ENCODE assay signal across 19 mouse cellular contexts in the genomic region with DNA sequence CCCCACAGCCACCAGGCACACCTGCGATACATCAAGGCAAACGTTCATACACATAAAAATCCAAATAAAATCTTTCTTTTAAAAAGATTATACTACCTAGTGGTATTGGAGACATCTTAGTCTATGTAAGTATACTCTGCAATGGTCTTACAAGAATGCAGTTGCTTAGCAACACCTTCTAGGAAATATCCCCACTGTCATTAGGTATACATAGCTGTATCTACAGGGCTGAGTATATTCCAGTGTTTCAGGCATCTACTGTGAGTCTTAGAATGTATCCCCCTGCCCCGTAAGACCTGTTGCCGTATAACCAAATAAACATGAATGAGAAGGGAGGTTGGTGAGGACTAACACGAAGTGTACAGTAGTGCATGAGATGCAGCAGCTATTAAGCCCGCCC.
DNase-seq lines count a peak whose midpoint lies in the region; ATAC-seq and TF ChIP-seq lines count a peak whose summit lies in the region.
"Had no signal": no experiment of that assay in that cellular context is flagged by ENCODE, and none has a peak within 500 bp of the region (broad histone marks: within the 10 kb centered on the region; RNA-seq: fewer than 3 reads in every experiment).

No protein-coding gene starts in this region.

- 0 out of 2 replicates have a peak, but pooled peaks cover 2% of the 10 kb centered on the region for H3K4me1 ChIP-seq in intestine, embryonic 14.5 days (replicated peaks; ENCODE audit: control insufficient read depth, insufficient read depth, low read length)
- H3K4me1 ChIP-seq in intestine, postnatal 0 days (replicated peaks; ENCODE audit: control insufficient read depth, insufficient read depth, low read length) = no peaks in the 10 kb centered on the region
- H3K4me1 ChIP-seq in midbrain, embryonic 16.5 days (ENCODE audit: control insufficient read depth, insufficient read depth, low read length) = peaks cover 16% of the 10 kb centered on the region
- peaks cover 22% of the 10 kb centered on the region for H3K4me1 ChIP-seq in midbrain, embryonic 11.5 days (ENCODE audit: control insufficient read depth, insufficient read depth, low read length)

- DNase-seq in intestine, embryonic 14.5 days (ENCODE audit: low spot score) = peak; percentile 10
- no peak for DNase-seq in midbrain, embryonic 11.5 days (ENCODE audit: low spot score, missing footprints)
- DNase-seq: adrenal gland, adult 2 months; adrenal gland, postnatal 10 days; adrenal gland, postnatal 25 days; cerebellum, adult 11 months; cerebellum, adult 18-20 months; cerebellum, adult 8-10 months; cerebellum, adult 9-11 months; cerebellum, postnatal 14 days; cerebellum, postnatal 36 days; embryo, embryonic 11 days had no signal

- no peaks in the 10 kb centered on the region for H3K36me3 ChIP-seq in intestine, embryonic 14.5 days (ENCODE audit: control insufficient read depth, insufficient read depth, low read length)
- no peaks in the 10 kb centered on the region for H3K36me3 ChIP-seq in intestine, postnatal 0 days (ENCODE audit: control insufficient read depth, insufficient read depth)
- H3K36me3 ChIP-seq in midbrain, embryonic 16.5 days (ENCODE audit: control insufficient read depth, insufficient read depth, low read length) = no peaks in the 10 kb centered on the region
- H3K36me3 ChIP-seq in midbrain, embryonic 11.5 days (ENCODE audit: control insufficient read depth, insufficient read depth, low read length) = no peaks in the 10 kb centered on the region
- H3K36me3 ChIP-seq: embryonic facial prominence, embryonic 13.5 days; embryonic facial prominence, embryonic 15.5 days; forebrain, embryonic 15.5 days had no signal

- ATAC-seq in intestine, embryonic 14.5 days (replicated peaks; ENCODE audit: low FRiP score, low TSS enrichment, low read depth) = no peak
- ATAC-seq in intestine, postnatal 0 days = no peak
- peak; percentile 64; the same call in 1 of the 2 replicates for ATAC-seq in midbrain, embryonic 16.5 days
- ATAC-seq in midbrain, embryonic 11.5 days (ENCODE audit: low FRiP score) = no peak
- ATAC-seq: forebrain, embryonic 13.5 days; forebrain, embryonic 15.5 days had no signal

- no peaks in the 10 kb centered on the region for H3K27me3 ChIP-seq in intestine, embryonic 14.5 days (replicated peaks; ENCODE audit: control insufficient read depth, insufficient read depth, low read length)
- H3K27me3 ChIP-seq in intestine, postnatal 0 days (replicated peaks; ENCODE audit: control insufficient read depth, insufficient read depth, low read length) = no peaks in the 10 kb centered on the region
- H3K27me3 ChIP-seq in midbrain, embryonic 16.5 days (ENCODE audit: control insufficient read depth, insufficient read depth, low read depth, low read length) = no peaks in the 10 kb centered on the region
- H3K27me3 ChIP-seq in midbrain, embryonic 11.5 days (ENCODE audit: control insufficient read depth, insufficient read depth, low read length) = peaks cover 5% of the 10 kb centered on the region; the same call in 1 of the 2 replicates
- H3K27me3 ChIP-seq: embryonic facial prominence, embryonic 13.5 days; embryonic facial prominence, embryonic 15.5 days; forebrain, embryonic 13.5 days; forebrain, embryonic 15.5 days had no signal

- H3K9me3 ChIP-seq in intestine, embryonic 14.5 days (ENCODE audit: control insufficient read depth, low read length) = no peaks in the 10 kb centered on the region
- H3K9me3 ChIP-seq in intestine, postnatal 0 days (ENCODE audit: control insufficient read depth) = no peaks in the 10 kb centered on the region
- no peaks in the 10 kb centered on the region for H3K9me3 ChIP-seq in midbrain, embryonic 16.5 days (replicated peaks; ENCODE audit: control insufficient read depth, low read length, poor library complexity, severe bottlenecking)
- no peaks in the 10 kb centered on the region for H3K9me3 ChIP-seq in midbrain, embryonic 11.5 days (ENCODE audit: control insufficient read depth, low read length)
- H3K9me3 ChIP-seq: embryonic facial prominence, embryonic 13.5 days; embryonic facial prominence, embryonic 15.5 days; forebrain, embryonic 13.5 days; forebrain, embryonic 15.5 days had no signal

- H3K27ac ChIP-seq in intestine, embryonic 14.5 days (ENCODE audit: low read depth) = no peak overlapping the region
- H3K27ac ChIP-seq in intestine, postnatal 0 days (ENCODE audit: low read depth, low read length) = no peak overlapping the region
- H3K27ac ChIP-seq in midbrain, embryonic 16.5 days (ENCODE audit: low read length) = no peak overlapping the region
- H3K27ac ChIP-seq in midbrain, embryonic 11.5 days (ENCODE audit: low read depth, low read length) = no peak overlapping the region
- H3K27ac ChIP-seq: embryonic facial prominence, embryonic 13.5 days; embryonic facial prominence, embryonic 15.5 days; forebrain, embryonic 13.5 days; forebrain, embryonic 15.5 days had no signal

- no peak overlapping the region for H3K9ac ChIP-seq in intestine, embryonic 14.5 days (ENCODE audit: low read length)
- H3K9ac ChIP-seq in intestine, postnatal 0 days (ENCODE audit: low read depth, low read length) = no peak overlapping the region
- H3K9ac ChIP-seq in midbrain, embryonic 16.5 days (ENCODE audit: low read depth, low read length) = no peak overlapping the region
- H3K9ac ChIP-seq in midbrain, embryonic 11.5 days (ENCODE audit: low read length) = no peak overlapping the region
- H3K9ac ChIP-seq: embryonic facial prominence, embryonic 13.5 days; embryonic facial prominence, embryonic 15.5 days; forebrain, embryonic 13.5 days; forebrain, embryonic 15.5 days had no signal

- H3K4me2 ChIP-seq in intestine, embryonic 14.5 days (ENCODE audit: low read length) = no peak overlapping the region
- no peak overlapping the region for H3K4me2 ChIP-seq in intestine, postnatal 0 days (replicated peaks; ENCODE audit: low read depth)
- no peak overlapping the region for H3K4me2 ChIP-seq in midbrain, embryonic 16.5 days (ENCODE audit: low read length)
- no peak overlapping the region for H3K4me2 ChIP-seq in midbrain, embryonic 11.5 days
- H3K4me2 ChIP-seq: embryonic facial prominence, embryonic 13.5 days; embryonic facial prominence, embryonic 15.5 days; forebrain, embryonic 13.5 days; forebrain, embryonic 15.5 days had no signal

- no peak for TF ChIP-seq CTCF in intestine, postnatal 0 days (IDR thresholded peaks at IDR 0.05; ENCODE audit: low read depth)

- 76% methylated on average over 6 of the region's 6 CpGs for WGBS in intestine, embryonic 14.5 days
- 75% methylated on average over 6 of the region's 6 CpGs for WGBS in intestine, postnatal 0 days
- 86% methylated on average over 6 of the region's 6 CpGs for WGBS in midbrain, embryonic 16.5 days
- 87% methylated on average over 6 of the region's 6 CpGs for WGBS in midbrain, embryonic 11.5 days

- H3K4me3 ChIP-seq in intestine, embryonic 14.5 days (ENCODE audit: low read depth, low read length) = no peak overlapping the region
- no peak overlapping the region for H3K4me3 ChIP-seq in intestine, postnatal 0 days (ENCODE audit: low read depth, low read length)
- H3K4me3 ChIP-seq in midbrain, embryonic 16.5 days (ENCODE audit: low read depth, low read length) = no peak overlapping the region
- H3K4me3 ChIP-seq in midbrain, embryonic 11.5 days (ENCODE audit: low read depth, low read length) = no peak overlapping the region
- H3K4me3 ChIP-seq: embryonic facial prominence, embryonic 13.5 days; embryonic facial prominence, embryonic 15.5 days; erythroblast, embryonic 14.5 days; forebrain, embryonic 13.5 days; forebrain, embryonic 15.5 days had no signal
